In the genomic region with DNA sequence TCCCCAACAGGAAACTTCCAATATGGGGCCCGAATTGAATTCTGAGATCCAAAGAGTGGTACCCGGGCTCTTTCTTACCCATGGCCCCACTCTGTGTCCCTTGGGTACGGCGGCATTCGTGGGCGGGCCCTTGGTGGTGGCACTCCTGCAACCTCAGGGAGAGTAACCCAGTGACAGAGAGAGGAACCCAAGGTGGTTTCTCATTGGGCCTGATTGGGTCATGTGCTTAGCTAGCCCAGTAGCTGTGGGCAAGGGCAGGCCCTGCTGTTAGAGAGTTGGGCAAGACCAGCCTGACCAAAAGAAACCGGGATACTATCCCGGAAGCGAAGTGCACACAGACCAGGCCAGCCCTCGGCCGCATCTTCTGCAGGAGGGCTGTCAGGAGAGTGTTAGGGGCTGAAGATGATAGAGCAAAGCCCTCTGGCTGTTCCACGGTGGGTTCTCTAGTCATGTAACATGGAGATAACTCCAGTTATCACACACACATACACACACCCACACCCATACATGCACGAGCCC, we compare ENCODE assay signal across 8 mouse cellular contexts. TPM values are rescaled to one million over a fixed set of nuclear protein-coding genes. Genes with fewer than 3 reads are reported as not detected.
DNase-seq lines count a peak whose midpoint lies in the region; ATAC-seq and TF ChIP-seq lines count a peak whose summit lies in the region.

No protein-coding gene starts in this region.

- peaks cover 4 to 12% of the 10 kb centered on the region in 2 experiments; a peak in 3 of 4 replicates for H3K4me1 ChIP-seq in CH12.LX (ENCODE audit: control insufficient read depth in 1 of 2, insufficient read depth in 2 of 2)
- H3K4me1 ChIP-seq in forebrain, embryonic 15.5 days, result peaks cover 14% of the 10 kb centered on the region
- peaks cover 38% of the 10 kb centered on the region for H3K4me1 ChIP-seq in hindbrain, embryonic 10.5 days (replicated peaks)
- H3K4me1 ChIP-seq in limb, embryonic 12.5 days (replicated peaks), result peaks cover 51% of the 10 kb centered on the region
- peaks cover 27% of the 10 kb centered on the region for H3K4me1 ChIP-seq in midbrain, embryonic 11.5 days (ENCODE audit: control insufficient read depth, insufficient read depth, low read length)

- peaks cover 0 to 17% of the 10 kb centered on the region in 2 experiments for H3K36me3 ChIP-seq in CH12.LX (replicated peaks in 1 of 2; ENCODE audit: control insufficient read depth in 1 of 2, insufficient read depth in 1 of 2, low read length in 1 of 2)
- H3K36me3 ChIP-seq in forebrain, embryonic 15.5 days, result no peaks in the 10 kb centered on the region
- H3K36me3 ChIP-seq in hindbrain, embryonic 10.5 days, result peaks cover 21% of the 10 kb centered on the region
- peaks cover 22% of the 10 kb centered on the region; the same call in 1 of the 2 replicates for H3K36me3 ChIP-seq in limb, embryonic 12.5 days
- H3K36me3 ChIP-seq in midbrain, embryonic 11.5 days (ENCODE audit: control insufficient read depth, insufficient read depth, low read length), result no peaks in the 10 kb centered on the region
- H3K36me3 ChIP-seq in splenic B cell, adult 2 months (ENCODE audit: control insufficient read depth, insufficient read depth, low read length, poor library complexity, severe bottlenecking), result no peaks in the 10 kb centered on the region; the same call in 1 of the 2 replicates

- dilution Hi-C loops in CH12.LX (cut with MboI; ENCODE audit: extremely low pct_ligation_motif_present, extremely low pct_unique_long_range_greater_than_20kb, low sequenced_read_pairs), result no loop called here

- in situ Hi-C loops in CH12.LX (cut with MboI; ENCODE audit: low pct_ligation_motif_present, low pct_unique_long_range_greater_than_20kb, low sequenced_read_pairs), result no loop called here

- no peak for TF ChIP-seq RAD21 in CH12.LX (IDR thresholded peaks at IDR 0.05; ENCODE audit: low read depth, low read length)

- H3K27ac ChIP-seq in CH12.LX (ENCODE audit: insufficient read depth, low read depth), result no peak overlapping the region
- H3K27ac ChIP-seq in forebrain, embryonic 15.5 days (replicated peaks), result no peak overlapping the region
- H3K27ac ChIP-seq in hindbrain, embryonic 10.5 days, result peak overlapping the region; percentile 71
- H3K27ac ChIP-seq in limb, embryonic 12.5 days, result peak overlapping the region; percentile 98
- H3K27ac ChIP-seq in midbrain, embryonic 11.5 days (ENCODE audit: low read depth, low read length), result no peak overlapping the region

- peak overlapping the region; percentile 19 to 46 (median 40) for H3K4me3 ChIP-seq in CH12.LX (replicated peaks in 1 of 3; ENCODE audit: low read depth in 2 of 3, low read length in 2 of 3, poor library complexity in 1 of 3)
- no peak overlapping the region for H3K4me3 ChIP-seq in forebrain, embryonic 15.5 days
- peak overlapping the region; percentile 20 for H3K4me3 ChIP-seq in hindbrain, embryonic 10.5 days
- H3K4me3 ChIP-seq in limb, embryonic 12.5 days (replicated peaks), result peak overlapping the region; percentile 9
- no peak overlapping the region for H3K4me3 ChIP-seq in midbrain, embryonic 11.5 days (ENCODE audit: low read depth, low read length)

- peak; percentile 60 for TF ChIP-seq POLR2A in CH12.LX (IDR thresholded peaks at IDR 0.05; ENCODE audit: low read depth, low read length)

- no peaks in the 10 kb centered on the region for H3K9me3 ChIP-seq in CH12.LX (replicated peaks; ENCODE audit: low read length)
- no peaks in the 10 kb centered on the region for H3K9me3 ChIP-seq in forebrain, embryonic 15.5 days
- H3K9me3 ChIP-seq in hindbrain, embryonic 10.5 days, result no peaks in the 10 kb centered on the region
- no peaks in the 10 kb centered on the region for H3K9me3 ChIP-seq in limb, embryonic 12.5 days
- no peaks in the 10 kb centered on the region for H3K9me3 ChIP-seq in midbrain, embryonic 11.5 days (ENCODE audit: control insufficient read depth, low read length)

- peak overlapping the region; percentile 76 for H3K4me2 ChIP-seq in CH12.LX (ENCODE audit: insufficient read depth, low read depth, poor library complexity, severe bottlenecking)
- H3K4me2 ChIP-seq in forebrain, embryonic 15.5 days (replicated peaks), result no peak overlapping the region
- H3K4me2 ChIP-seq in limb, embryonic 12.5 days, result peak overlapping the region; percentile 45
- peak overlapping the region; percentile 20; the same call in 1 of the 2 replicates for H3K4me2 ChIP-seq in midbrain, embryonic 11.5 days

- no peaks in the 10 kb centered on the region for H3K27me3 ChIP-seq in CH12.LX (replicated peaks)
- H3K27me3 ChIP-seq in forebrain, embryonic 15.5 days, result no peaks in the 10 kb centered on the region
- no peaks in the 10 kb centered on the region for H3K27me3 ChIP-seq in hindbrain, embryonic 10.5 days (ENCODE audit: insufficient read depth, poor library complexity, severe bottlenecking)
- no peaks in the 10 kb centered on the region for H3K27me3 ChIP-seq in limb, embryonic 12.5 days
- no peaks in the 10 kb centered on the region for H3K27me3 ChIP-seq in midbrain, embryonic 11.5 days (ENCODE audit: control insufficient read depth, insufficient read depth, low read length)
- no peaks in the 10 kb centered on the region for H3K27me3 ChIP-seq in splenic B cell, adult 2 months (ENCODE audit: control insufficient read depth, insufficient read depth, low read length, poor library complexity, severe bottlenecking)

- H3K9ac ChIP-seq in CH12.LX (ENCODE audit: insufficient read depth, low read depth), result peak overlapping the region; percentile 21; the same call in 1 of the 2 replicates
- H3K9ac ChIP-seq in forebrain, embryonic 15.5 days (replicated peaks), result no peak overlapping the region
- H3K9ac ChIP-seq in limb, embryonic 12.5 days (replicated peaks), result no peak overlapping the region
- H3K9ac ChIP-seq in midbrain, embryonic 11.5 days (ENCODE audit: low read length), result no peak overlapping the region

- no peak for TF ChIP-seq CTCF in CH12.LX (conservative IDR thresholded peaks at IDR 0.05 in 1 of 2, IDR thresholded peaks at IDR 0.05 in 1 of 2; ENCODE audit: low read depth in 2 of 2, low read length in 2 of 2)

- WGBS in forebrain, embryonic 15.5 days, result 9% methylated on average over 13 of the region's 13 CpGs
- WGBS in hindbrain, embryonic 10.5 days, result 10% methylated on average over 13 of the region's 13 CpGs
- WGBS in limb, embryonic 12.5 days, result 8% methylated on average over 13 of the region's 13 CpGs
- WGBS in midbrain, embryonic 11.5 days, result 11% methylated on average over 13 of the region's 13 CpGs

- H3K79me2 ChIP-seq in CH12.LX (replicated peaks; ENCODE audit: control insufficient read depth, extremely low read depth, insufficient read depth, poor library complexity, severe bottlenecking), result no peaks in the 10 kb centered on the region

- ATAC-seq in forebrain, embryonic 15.5 days (replicated peaks), result 0 out of 2 replicates have a peak, but pooled peaks have one; percentile 23
- peak; percentile 7; the same call in 1 of the 2 replicates for ATAC-seq in limb, embryonic 12.5 days (ENCODE audit: insufficient number of reproducible peaks, insufficient read depth, low FRiP score, low TSS enrichment, low read depth)
- ATAC-seq in midbrain, embryonic 11.5 days (ENCODE audit: low FRiP score), result peak; percentile 64

- peak; percentile 73 for DNase-seq in CH12.LX (ENCODE audit: extremely low read depth)
- DNase-seq in adrenal gland, postnatal 14 days, result peak; percentile 93
- peak; percentile 47 for DNase-seq in hindbrain, embryonic 10.5 days (ENCODE audit: low spot score)
- peak; percentile 89 for DNase-seq in midbrain, embryonic 11.5 days (ENCODE audit: low spot score, missing footprints)
- DNase-seq in splenic B cell, adult 2 months (ENCODE audit: low read depth, low spot score), result peak; percentile 69
- DNase-seq in cerebellum, postnatal 4 days (ENCODE audit: low spot score in 2 of 2), result no peak

- no peak for TF ChIP-seq EP300 in CH12.LX (IDR thresholded peaks at IDR 0.05; ENCODE audit: low read length)

TF ChIP-seq in CH12.LX, 34 proteins besides CTCF, POLR2A, EP300 and RAD21 (continues in another document):
- TF ChIP-seq CHD1 (IDR thresholded peaks at IDR 0.05; ENCODE audit: low read depth, low read length) (no peak), NELFE (IDR thresholded peaks at IDR 0.05; ENCODE audit: low read depth, low read length) (peak; percentile 59), SMC3 (IDR thresholded peaks at IDR 0.05; ENCODE audit: low read depth, low read length) (no peak), MAX (IDR thresholded peaks at IDR 0.05; ENCODE audit: low read length) (no peak), UBTF (IDR thresholded peaks at IDR 0.05; ENCODE audit: low read depth, low read length) (no peak), BHLHE40 (IDR thresholded peaks at IDR 0.05; ENCODE audit: low read depth, low read length) (no peak), USF2 (conservative IDR thresholded peaks at IDR 0.05; ENCODE audit: low read depth, low read length) (peak; percentile 58), ZC3H11A (IDR thresholded peaks at IDR 0.05; ENCODE audit: low read depth, low read length) (no peak), ELF1 (IDR thresholded peaks at IDR 0.05; ENCODE audit: low read depth, low read length) (peak; percentile 68), MEF2A (IDR thresholded peaks at IDR 0.05; ENCODE audit: borderline replicate concordance, low read depth, low read length) (0 out of 2 replicates have a peak, but pooled peaks have one; percentile 16), TBP (conservative IDR thresholded peaks at IDR 0.05; ENCODE audit: low read depth, low read length) (0 out of 2 replicates have a peak, but pooled peaks have one; percentile 28), IRF4 (IDR thresholded peaks at IDR 0.05; ENCODE audit: low read depth, low read length) (no peak)

RNA-seq across cellular contexts. Expression of a gene that starts 36.7 kb away (rescaled TPM):
- total RNA-seq in CH12.LX (2012; rRNA removed) (3.3 and 3.5 TPM in 2 replicates), CH12.LX (2014; rRNA removed) (1.3 TPM in 2 replicates)
- 11.8 and 12.9 TPM in 2 replicates for polyA plus RNA-seq in CH12.LX (2012; ENCODE audit: insufficient read length, low read depth)
- total RNA-seq in adrenal gland, postnatal 14 days (2021), result 48.9 and 51.8 TPM in 2 replicates
- polyA plus RNA-seq in forebrain, embryonic 15.5 days (2015; fragmentation: Nextera tagmentation; extraction: Ambion mirVana), result 4.4 and 13.6 TPM in 2 replicates
- polyA plus RNA-seq in hindbrain, embryonic 10.5 days (2016; fragmentation: Nextera tagmentation; extraction: Ambion mirVana), result 2.3 and 2.7 TPM in 2 replicates
- 6.1 and 26.0 TPM in 2 replicates for polyA plus RNA-seq in limb, embryonic 12.5 days (2016; fragmentation: Nextera tagmentation; extraction: Ambion mirVana)
- polyA plus RNA-seq in midbrain, embryonic 11.5 days (2014; fragmentation: Nextera tagmentation; extraction: Ambion mirVana), result 6.0 and 9.7 TPM in 2 replicates

RNA-seq across cellular contexts. Expression of a gene that starts 59.9 kb away (rescaled TPM):
- 26.1 and 27.8 TPM in 2 replicates for total RNA-seq in CH12.LX (2012; rRNA removed)
- 26.9 and 28.6 TPM in 2 replicates for total RNA-seq in CH12.LX (2014; rRNA removed)
- 30.7 and 34.8 TPM in 2 replicates for polyA plus RNA-seq in CH12.LX (2012; ENCODE audit: insufficient read length, low read depth)
- total RNA-seq in adrenal gland, postnatal 14 days (2021), result 25.8 and 28.0 TPM in 2 replicates
- 26.0 and 28.0 TPM in 2 replicates for polyA plus RNA-seq in forebrain, embryonic 15.5 days (2015; fragmentation: Nextera tagmentation; extraction: Ambion mirVana)
- 15.6 and 16.7 TPM in 2 replicates for polyA plus RNA-seq in hindbrain, embryonic 10.5 days (2016; fragmentation: Nextera tagmentation; extraction: Ambion mirVana)
- 23.2 and 29.6 TPM in 2 replicates for polyA plus RNA-seq in limb, embryonic 12.5 days (2016; fragmentation: Nextera tagmentation; extraction: Ambion mirVana)
- 23.8 and 24.6 TPM in 2 replicates for polyA plus RNA-seq in midbrain, embryonic 11.5 days (2014; fragmentation: Nextera tagmentation; extraction: Ambion mirVana)

Comparison
In these comparisons a context has a peak if more than half of its experiments do, and no peak if none do; other contexts are left out.
1. DNase-seq: peak in CH12.LX (single experiment), adrenal gland, postnatal 14 days (single experiment), hindbrain, embryonic 10.5 days (single experiment), midbrain, embryonic 11.5 days (single experiment) and splenic B cell, adult 2 months (single experiment); none in cerebellum, postnatal 4 days (0 of 2).
2. H3K27ac ChIP-seq: peak in hindbrain, embryonic 10.5 days (single experiment) and limb, embryonic 12.5 days (single experiment); none in CH12.LX (single experiment), forebrain, embryonic 15.5 days (single experiment) and midbrain, embryonic 11.5 days (single experiment).
3. H3K4me3 ChIP-seq: peak in CH12.LX (3 of 3), hindbrain, embryonic 10.5 days (single experiment) and limb, embryonic 12.5 days (single experiment); none in forebrain, embryonic 15.5 days (single experiment) and midbrain, embryonic 11.5 days (single experiment).
4. ATAC-seq: peak in every context shown above with its lines; median percentile 64 in midbrain, embryonic 11.5 days; 23 in forebrain, embryonic 15.5 days; 7 in limb, embryonic 12.5 days.